Comparison of ENCODE assay signal across 10 mouse cellular contexts in genomic region chr9:46110648-46111047, GRCm38 (mm10).
DNase-seq lines count a peak whose midpoint lies in the region; ATAC-seq and TF ChIP-seq lines count a peak whose summit lies in the region.
"Had no signal": no experiment of that assay in that cellular context is flagged by ENCODE, and none has a peak within 500 bp of the region (broad histone marks: within the 10 kb centered on the region; RNA-seq: fewer than 3 reads in every experiment).

No protein-coding gene starts in this region.

- DNase-seq in adrenal gland, adult 2 months, result peak; percentile 47
- no peak for DNase-seq in adrenal gland, postnatal 10 days
- peak in 1 of 2 experiments; percentile 29 for DNase-seq in heart, adult 2 months
- peak; percentile 87 for DNase-seq in kidney, postnatal 0 days (ENCODE audit: low spot score)
- no peak for DNase-seq in layer of hippocampus, adult 9-11 months
- no peak for DNase-seq in testis, postnatal 10 days (ENCODE audit: low spot score)
- DNase-seq: B cell, adult 2 months had no signal

- no peaks in the 10 kb centered on the region for H3K27me3 ChIP-seq in heart, adult 2 months (ENCODE audit: control insufficient read depth, insufficient read depth, low read length)
- no peaks in the 10 kb centered on the region for H3K27me3 ChIP-seq in kidney, postnatal 0 days (ENCODE audit: insufficient read depth, low read length)
- H3K27me3 ChIP-seq in hindbrain, embryonic 16.5 days (replicated peaks; ENCODE audit: control insufficient read depth, insufficient read depth, low read length), result no peaks in the 10 kb centered on the region
- H3K27me3 ChIP-seq: neural tube, embryonic 12.5 days had no signal

- H3K27ac ChIP-seq in heart, adult 2 months, result peak overlapping the region; percentile 51
- peak overlapping the region; percentile 51 for H3K27ac ChIP-seq in kidney, postnatal 0 days
- H3K27ac ChIP-seq in hindbrain, embryonic 16.5 days (ENCODE audit: low read depth, low read length), result no peak overlapping the region
- H3K27ac ChIP-seq: neural tube, embryonic 12.5 days had no signal

- intact Hi-C loops in heart, adult 2 months (cut with DNase I), result loop anchor here (5.0 kb wide), 1 partner anchor 37 kb away; no protein-coding TSS in a partner anchor

- 0 out of 2 replicates have a peak, but pooled peaks have one; percentile 33 for ATAC-seq in kidney, postnatal 0 days (replicated peaks; ENCODE audit: low FRiP score, low read depth)
- peak; percentile 38 for ATAC-seq in megakaryocyte, adult 5-6 weeks (ENCODE audit: poor library complexity, severe bottlenecking)
- no peak for ATAC-seq in hindbrain, embryonic 16.5 days

- no peak overlapping the region for H3K4me3 ChIP-seq in heart, adult 2 months
- H3K4me3 ChIP-seq in kidney, postnatal 0 days (replicated peaks; ENCODE audit: low read depth, low read length), result no peak overlapping the region
- H3K4me3 ChIP-seq in hindbrain, embryonic 16.5 days (ENCODE audit: low read length), result no peak overlapping the region
- H3K4me3 ChIP-seq: neural tube, embryonic 12.5 days had no signal

- no peak for TF ChIP-seq POLR2A in heart, adult 2 months (IDR thresholded peaks at IDR 0.05; ENCODE audit: insufficient read depth, low read depth, low read length)

- peaks cover 17% of the 10 kb centered on the region for H3K36me3 ChIP-seq in heart, adult 2 months (ENCODE audit: control insufficient read depth, insufficient read depth, low read length)
- H3K36me3 ChIP-seq in kidney, postnatal 0 days (ENCODE audit: insufficient read depth, low read length), result no peaks in the 10 kb centered on the region
- no peaks in the 10 kb centered on the region for H3K36me3 ChIP-seq in hindbrain, embryonic 16.5 days (ENCODE audit: control insufficient read depth, insufficient read depth, low read length)
- H3K36me3 ChIP-seq: neural tube, embryonic 12.5 days had no signal

- peaks cover 4% of the 10 kb centered on the region for H3K79me2 ChIP-seq in heart, adult 2 months (replicated peaks; ENCODE audit: control insufficient read depth, insufficient read depth, low read length)

- WGBS in heart, adult 2 months, result 20% methylated on average over 7 of the region's 7 CpGs
- WGBS in kidney, postnatal 0 days, result 19% methylated on average over 7 of the region's 7 CpGs
- WGBS in hindbrain, embryonic 16.5 days, result 70% methylated on average over 7 of the region's 7 CpGs

- H3K4me1 ChIP-seq in heart, adult 2 months (ENCODE audit: control insufficient read depth, insufficient read depth, low read length), result peaks cover 13% of the 10 kb centered on the region
- peaks cover 24% of the 10 kb centered on the region for H3K4me1 ChIP-seq in kidney, postnatal 0 days (replicated peaks; ENCODE audit: insufficient read depth, low read length)
- H3K4me1 ChIP-seq in hindbrain, embryonic 16.5 days (ENCODE audit: control insufficient read depth, insufficient read depth, low read depth, low read length), result peaks cover 3% of the 10 kb centered on the region; the same call in 1 of the 2 replicates

- H3K9me3 ChIP-seq in kidney, postnatal 0 days (replicated peaks; ENCODE audit: low read length), result no peaks in the 10 kb centered on the region
- H3K9me3 ChIP-seq in hindbrain, embryonic 16.5 days (ENCODE audit: control insufficient read depth, low read length), result no peaks in the 10 kb centered on the region
- H3K9me3 ChIP-seq: neural tube, embryonic 12.5 days had no signal

- peak overlapping the region; percentile 25; the same call in 1 of the 2 replicates for H3K4me2 ChIP-seq in kidney, postnatal 0 days (ENCODE audit: low read length)
- no peak overlapping the region for H3K4me2 ChIP-seq in hindbrain, embryonic 16.5 days (ENCODE audit: low read length)
- H3K4me2 ChIP-seq: neural tube, embryonic 12.5 days had no signal

- H3K9ac ChIP-seq in heart, adult 2 months (ENCODE audit: low read depth, low read length), result no peak overlapping the region
- H3K9ac ChIP-seq in kidney, postnatal 0 days (ENCODE audit: low read depth, low read length), result no peak overlapping the region
- H3K9ac ChIP-seq in hindbrain, embryonic 16.5 days (ENCODE audit: low read depth, low read length), result no peak overlapping the region
- H3K9ac ChIP-seq: neural tube, embryonic 12.5 days had no signal

- no peak for TF ChIP-seq CTCF in heart, adult 2 months (IDR thresholded peaks at IDR 0.05)
- TF ChIP-seq CTCF in kidney, postnatal 0 days (IDR thresholded peaks at IDR 0.05; ENCODE audit: low read depth), result no peak

- TF ChIP-seq EP300 in heart, adult 2 months (IDR thresholded peaks at IDR 0.05; ENCODE audit: insufficient read depth, low read depth, low read length), result no peak

Comparison
In these comparisons a context has a peak if more than half of its experiments do, and no peak if none do; other contexts are left out.
1. DNase-seq: peak in adrenal gland, adult 2 months (single experiment) and kidney, postnatal 0 days (single experiment); none in adrenal gland, postnatal 10 days (single experiment), layer of hippocampus, adult 9-11 months (single experiment) and testis, postnatal 10 days (single experiment).